In genomic region chr3:35404492-35405390, GRCm38 (mm10) we compare ENCODE assay signal across 7 mouse cellular contexts.
DNase-seq lines count a peak whose midpoint lies in the region; ATAC-seq and TF ChIP-seq lines count a peak whose summit lies in the region.

No protein-coding gene starts in this region.

- H3K27me3 ChIP-seq in lung, embryonic 14.5 days (ENCODE audit: insufficient read depth, low read length): no peaks in the 10 kb centered on the region
- no peaks in the 10 kb centered on the region for H3K27me3 ChIP-seq in embryonic facial prominence, embryonic 12.5 days
- no peaks in the 10 kb centered on the region for H3K27me3 ChIP-seq in hindbrain, embryonic 16.5 days (replicated peaks; ENCODE audit: control insufficient read depth, insufficient read depth, low read length)

- H3K9me3 ChIP-seq in lung, embryonic 14.5 days (ENCODE audit: low read depth, low read length): no peaks in the 10 kb centered on the region
- H3K9me3 ChIP-seq in embryonic facial prominence, embryonic 12.5 days: no peaks in the 10 kb centered on the region
- no peaks in the 10 kb centered on the region for H3K9me3 ChIP-seq in hindbrain, embryonic 16.5 days (ENCODE audit: control insufficient read depth, low read length)

- peaks cover 4% of the 10 kb centered on the region; the same call in 1 of the 2 replicates for H3K4me1 ChIP-seq in lung, embryonic 14.5 days (ENCODE audit: insufficient read depth)
- H3K4me1 ChIP-seq in lung, adult 2 months (ENCODE audit: control insufficient read depth, insufficient read depth, low read length): no peaks in the 10 kb centered on the region
- H3K4me1 ChIP-seq in embryonic facial prominence, embryonic 12.5 days: no peaks in the 10 kb centered on the region; the same call in 1 of the 2 replicates
- H3K4me1 ChIP-seq in hindbrain, embryonic 16.5 days (ENCODE audit: control insufficient read depth, insufficient read depth, low read depth, low read length): 0 out of 2 replicates have a peak, but pooled peaks cover 9% of the 10 kb centered on the region

- TF ChIP-seq POLR2A in lung, adult 2 months (IDR thresholded peaks at IDR 0.05; ENCODE audit: borderline replicate concordance, extremely low read depth, low read depth, low read length): no peak

- no peaks in the 10 kb centered on the region for H3K36me3 ChIP-seq in lung, embryonic 14.5 days (ENCODE audit: insufficient read depth)
- H3K36me3 ChIP-seq in embryonic facial prominence, embryonic 12.5 days: no peaks in the 10 kb centered on the region
- H3K36me3 ChIP-seq in hindbrain, embryonic 16.5 days (ENCODE audit: control insufficient read depth, insufficient read depth, low read length): no peaks in the 10 kb centered on the region

- H3K27ac ChIP-seq in lung, embryonic 14.5 days (ENCODE audit: low read depth): peak overlapping the region; percentile 36
- no peak overlapping the region for H3K27ac ChIP-seq in embryonic facial prominence, embryonic 12.5 days
- peak overlapping the region; percentile 72 for H3K27ac ChIP-seq in hindbrain, embryonic 16.5 days (ENCODE audit: low read depth, low read length)

- peak; percentile 69 for ATAC-seq in lung, embryonic 14.5 days (ENCODE audit: insufficient read depth)
- ATAC-seq in embryonic facial prominence, embryonic 12.5 days (ENCODE audit: insufficient number of reproducible peaks, insufficient read depth, low FRiP score, low TSS enrichment): no peak
- ATAC-seq in hindbrain, embryonic 16.5 days: peak; percentile 72
- ATAC-seq in frontal cortex, adult (ENCODE audit: low TSS enrichment): no peak

- peak overlapping the region; percentile 45 for H3K4me2 ChIP-seq in lung, embryonic 14.5 days
- H3K4me2 ChIP-seq in embryonic facial prominence, embryonic 12.5 days (replicated peaks): peak overlapping the region; percentile 31; the same call in 1 of the 2 replicates
- H3K4me2 ChIP-seq in hindbrain, embryonic 16.5 days (ENCODE audit: low read length): peak overlapping the region; percentile 18; the same call in 1 of the 2 replicates

- DNase-seq in lung, embryonic 14.5 days: peak; percentile 57
- DNase-seq in lung, adult 2 months: no peak
- DNase-seq in retina, embryonic 14.5 days (ENCODE audit: low spot score): peak; percentile 59
- no peak for DNase-seq in thymus, postnatal 14 days

- TF ChIP-seq CTCF in lung, embryonic 14.5 days (IDR thresholded peaks at IDR 0.05; ENCODE audit: low read depth): no peak
- TF ChIP-seq CTCF in lung, adult 2 months (IDR thresholded peaks at IDR 0.05; ENCODE audit: insufficient read depth, low read length): no peak

- 16% methylated on average over 10 of the region's 10 CpGs for WGBS in lung, embryonic 14.5 days
- 22% methylated on average over 10 of the region's 10 CpGs for WGBS in lung, adult 2 months
- 14% methylated on average over 10 of the region's 10 CpGs for WGBS in embryonic facial prominence, embryonic 12.5 days
- WGBS in hindbrain, embryonic 16.5 days: 5% methylated on average over 10 of the region's 10 CpGs

- H3K4me3 ChIP-seq in lung, embryonic 14.5 days (ENCODE audit: low read depth, low read length): no peak overlapping the region
- no peak overlapping the region for H3K4me3 ChIP-seq in lung, adult 2 months (replicated peaks; ENCODE audit: extremely low read depth, low read depth, low read length)
- H3K4me3 ChIP-seq in embryonic facial prominence, embryonic 12.5 days: no peak overlapping the region
- no peak overlapping the region for H3K4me3 ChIP-seq in hindbrain, embryonic 16.5 days (ENCODE audit: low read length)

- no peak overlapping the region for H3K9ac ChIP-seq in lung, embryonic 14.5 days
- H3K9ac ChIP-seq in embryonic facial prominence, embryonic 12.5 days: no peak overlapping the region
- H3K9ac ChIP-seq in hindbrain, embryonic 16.5 days (ENCODE audit: low read depth, low read length): no peak overlapping the region

Comparison
In these comparisons a context has a peak if more than half of its experiments do, and no peak if none do; other contexts are left out.
1. DNase-seq: peak in lung, embryonic 14.5 days (single experiment) and retina, embryonic 14.5 days (single experiment); none in lung, adult 2 months (single experiment) and thymus, postnatal 14 days (single experiment).
2. ATAC-seq: peak in lung, embryonic 14.5 days (single experiment) and hindbrain, embryonic 16.5 days (single experiment); none in embryonic facial prominence, embryonic 12.5 days (single experiment) and frontal cortex, adult (single experiment).
3. Peak in every context shown above with its lines, with median percentiles within 50 percentile points of each other: H3K4me2 ChIP-seq.